Mouse (Mus musculus) heart, embryonic 15.5 days (tissue): ENCODE results near the gene St7. TPM values are rescaled to one million over a fixed set of nuclear protein-coding genes. Genes with fewer than 3 reads are reported as not detected.

Experiments used
- polyA plus RNA-seq: library from polyadenylated mRNA; unstranded; fragments of >200 nt; fragmentation: Nextera tagmentation; extraction: Ambion mirVana; gene quantifications from 2 replicates; pipeline ENCODE4 v1.2.1, GENCODE M21; 2015

The St7 gene
- polyA plus RNA-seq, 1 experiment from 2014 or later: 26.1 TPM

Other genes starting within 250 kb of the St7 start
- 1.9 and 2.8 TPM in 2 replicates for gene Met, start 229.1 kb upstream of the St7 start, polyA plus RNA-seq
- gene Capza2, start 56.7 kb upstream of the St7 start, polyA plus RNA-seq: 203 and 207 TPM in 2 replicates